Mouse (Mus musculus) embryonic fibroblast, embryonic 13.5 days (primary cell): ENCODE measurements at regions not wholly inside any gene's neighbourhood (a gene's known extent, or its start where the extent isn't known, plus 50 kb on each side); places are given as distances from the start of the nearest gene placed in this dataset.

ENCODE experiments used
- CTCF ChIP-seq: IDR thresholded peaks from 2 replicates; pipeline ENCODE4 v1.5.1; 2011; ENCODE audit warnings: mild to moderate bottlenecking, control low read depth, low read length, moderate library complexity, borderline replicate concordance; ENCODE audit not compliant: insufficient read depth
- POLR2A ChIP-seq: IDR thresholded peaks from 2 replicates; pipeline ENCODE4 v1.6.1; 2011; ENCODE audit warnings: low read depth, mild to moderate bottlenecking, control low read depth, low read length, moderate library complexity

DNA sequence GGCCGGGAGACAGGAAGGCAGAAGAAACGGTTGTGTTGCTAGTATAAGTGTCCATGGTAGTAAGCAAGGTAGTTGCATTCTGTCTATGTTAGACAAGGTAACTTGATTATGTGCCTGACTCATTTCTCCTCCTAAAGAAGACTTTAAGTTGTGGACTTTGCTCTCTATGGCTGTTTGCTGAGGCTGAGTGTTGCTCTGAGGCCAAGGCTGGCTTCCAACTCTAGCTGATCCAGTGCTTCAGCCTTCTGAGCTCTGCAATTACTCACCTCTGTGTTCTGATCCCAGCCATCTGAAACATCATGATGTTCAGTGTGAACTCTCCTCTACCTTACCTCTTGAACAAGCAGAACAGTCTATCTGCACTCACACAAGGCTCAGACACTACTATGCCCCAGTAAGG lies 116.7 kb upstream of the Ccn2 start:
- TF ChIP-seq CTCF = no peak
- no peak for TF ChIP-seq POLR2A
